Mouse (Mus musculus) myocyte (in vitro differentiated cells): Measurements from ENCODE around the gene Suds3.

ENCODE experiments used
- CEBPB ChIP-seq: IDR thresholded peaks from 2 replicates; pipeline ENCODE4 v1.6.1; 2011; ENCODE audit warnings: mild to moderate bottlenecking, moderate library complexity; ENCODE audit not compliant: poor library complexity, insufficient read depth, severe bottlenecking
- E2F4 ChIP-seq: IDR thresholded peaks from one replicate; pipeline ENCODE4 v1.6.1; 2011; ENCODE audit warnings: mild to moderate bottlenecking, control low read depth, moderate library complexity; ENCODE audit not compliant: insufficient read depth
- MAX ChIP-seq: IDR thresholded peaks from one replicate; pipeline ENCODE4 v1.6.1; 2011; ENCODE audit warnings: low read depth, mild to moderate bottlenecking, control low read depth
- MYOD1 ChIP-seq, 3 experiments: IDR thresholded peaks; one replicate each; pipeline ENCODE4 v1.6.1; 2011; ENCODE audit warnings: control low read depth in 2 of 3, low read depth in 2 of 3, mild to moderate bottlenecking in 2 of 3, moderate library complexity in 1 of 3; ENCODE audit not compliant: insufficient read length in 2 of 3, control insufficient read depth in 1 of 3
- MYOG ChIP-seq, 3 experiments: IDR thresholded peaks; one replicate each; pipeline ENCODE4 v1.6.1; 2011; ENCODE audit warnings: control low read depth in 2 of 3, low read depth in 2 of 3, mild to moderate bottlenecking in 2 of 3; ENCODE audit not compliant: insufficient read length in 2 of 3, control insufficient read depth in 1 of 3, insufficient read depth in 1 of 3
- POLR2A ChIP-seq: IDR thresholded peaks from one replicate; pipeline ENCODE4 v1.6.1; 2011; ENCODE audit warnings: low read depth, mild to moderate bottlenecking, control low read depth, moderate library complexity; ENCODE audit not compliant: insufficient read length
- POLR2AphosphoS2 ChIP-seq: IDR thresholded peaks from one replicate; pipeline ENCODE4 v1.6.1; 2011; ENCODE audit warnings: low read depth, control low read depth; ENCODE audit not compliant: insufficient read length
- SRF ChIP-seq: IDR thresholded peaks from one replicate; pipeline ENCODE4 v1.6.1; 2011; ENCODE audit warnings: low read depth; ENCODE audit not compliant: control insufficient read depth, insufficient read length
- TCF3 ChIP-seq: IDR thresholded peaks from one replicate; pipeline ENCODE4 v1.6.1; 2011; ENCODE audit warnings: low read depth, control low read depth; ENCODE audit not compliant: insufficient read length
- USF1 ChIP-seq: IDR thresholded peaks from one replicate; pipeline ENCODE4 v1.6.1; 2011; ENCODE audit warnings: low read depth, mild to moderate bottlenecking, control low read depth, moderate library complexity

DNA sequence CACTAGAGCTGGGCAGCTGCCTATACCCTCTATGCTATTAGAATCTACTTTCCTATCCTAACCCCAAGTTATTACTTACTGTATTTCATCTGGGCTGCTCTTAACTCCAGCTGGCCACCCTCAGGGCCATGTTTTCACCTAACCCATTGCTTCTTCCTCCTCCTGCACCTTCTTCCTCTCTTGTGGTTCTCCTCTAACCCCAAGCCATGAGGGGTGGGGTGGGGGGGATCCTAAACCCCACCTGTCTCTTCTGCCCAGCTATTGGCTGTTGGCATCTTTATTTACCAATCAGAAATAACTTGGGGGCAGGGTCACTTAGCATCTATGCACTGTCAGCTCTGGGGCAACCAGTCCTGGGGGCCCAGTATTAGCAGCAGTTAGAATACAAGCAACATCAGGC is 30.3 kb upstream of the Suds3 start:
- TF ChIP-seq E2F4 (no peak), POLR2A (no peak), MAX (no peak), USF1 (no peak), TCF3 (no peak), MYOG (IDR thresholded peaks at IDR 0.05; ENCODE audit: control insufficient read depth in 1 of 3, insufficient read depth in 1 of 3, insufficient read length in 2 of 3, low read depth in 2 of 3) (no peak), POLR2AphosphoS2 (no peak), MYOD1 (IDR thresholded peaks at IDR 0.05; ENCODE audit: control insufficient read depth in 1 of 3, insufficient read length in 2 of 3, low read depth in 2 of 3) (no peak), SRF (no peak), CEBPB (no peak)
